Mouse (Mus musculus): ENCODE data around the gene Gm42791. TPM values are rescaled to one million over a fixed set of nuclear protein-coding genes. Genes with fewer than 3 reads are reported as not detected.

The Gm42791 gene
- polyA plus RNA-seq, 1 experiment from 2014 or later = 1.9 TPM

- no peak overlapping the region for H3K9ac ChIP-seq (ENCODE audit: low read length)
- DNase-seq (ENCODE audit: low spot score) (no peak), ATAC-seq (ENCODE audit: insufficient number of reproducible peaks, low FRiP score, low TSS enrichment, low read depth) (no peak)
- H3K36me3 ChIP-seq (ENCODE audit: control insufficient read depth, insufficient read depth, low read length) = no peaks in the 10 kb centered on the region
- no peaks in the 10 kb centered on the region for H3K27me3 ChIP-seq (ENCODE audit: control insufficient read depth, insufficient read depth, low read length)
- WGBS = 57% methylated on average over 9 of the region's 9 CpGs
- H3K4me1 ChIP-seq (ENCODE audit: control insufficient read depth, insufficient read depth, low read length) = peaks cover 23% of the 10 kb centered on the region
- no peaks in the 10 kb centered on the region for H3K9me3 ChIP-seq (ENCODE audit: control insufficient read depth, low read length)
- no peak overlapping the region; the same call in 1 of the 2 replicates for H3K4me2 ChIP-seq (ENCODE audit: low read depth, severe bottlenecking)
- H3K4me3 ChIP-seq (ENCODE audit: low read depth, low read length) = no peak overlapping the region
- 0 out of 2 replicates have a peak overlapping the region, but pooled peaks have one; percentile 32 for H3K27ac ChIP-seq (replicated peaks; ENCODE audit: low read depth, low read length)
These were observed 10.9 kb upstream of the Gm42791 start for GRCm38 (mm10) chr5:149005701-149006361.

GRCm38 (mm10) chr5:149005083-149005482 is 10.1 kb upstream of the Gm42791 start:
- WGBS = 32% methylated on average over 9 of the region's 9 CpGs
- ATAC-seq (ENCODE audit: insufficient number of reproducible peaks, low FRiP score, low TSS enrichment, low read depth) = no peak
- no peak for DNase-seq (ENCODE audit: low spot score)

GRCm38 (mm10) chr5:149003137-149003536 is 8.2 kb upstream of the Gm42791 start:
- H3K4me1 ChIP-seq (ENCODE audit: control insufficient read depth, insufficient read depth, low read length) = peaks cover 23% of the 10 kb centered on the region
- no peak for ATAC-seq (ENCODE audit: insufficient number of reproducible peaks, low FRiP score, low TSS enrichment, low read depth)
- 28% methylated on average over 2 of the region's 2 CpGs for WGBS
- H3K36me3 ChIP-seq (ENCODE audit: control insufficient read depth, insufficient read depth, low read length) = no peaks in the 10 kb centered on the region
- no peaks in the 10 kb centered on the region for H3K27me3 ChIP-seq (ENCODE audit: control insufficient read depth, insufficient read depth, low read length)
- no peak overlapping the region for H3K4me2 ChIP-seq (ENCODE audit: low read depth, severe bottlenecking)
- H3K4me3 ChIP-seq (ENCODE audit: low read depth, low read length) = no peak overlapping the region
- no peak overlapping the region for H3K9ac ChIP-seq (ENCODE audit: low read length)
- H3K27ac ChIP-seq (replicated peaks; ENCODE audit: low read depth, low read length) = peak overlapping the region; percentile 23; the same call in 1 of the 2 replicates
- H3K9me3 ChIP-seq (ENCODE audit: control insufficient read depth, low read length) = no peaks in the 10 kb centered on the region
- no peak for DNase-seq (ENCODE audit: low spot score)

More at GRCm38 (mm10) chr5:149005083-149005482, 10.1 kb upstream of the Gm42791 start:
- Histone ChIP-seq H3K4me3 (ENCODE audit: low read depth, low read length) (no peak overlapping the region), H3K36me3 (ENCODE audit: control insufficient read depth, insufficient read depth, low read length) (no peaks in the 10 kb centered on the region), H3K27me3 (ENCODE audit: control insufficient read depth, insufficient read depth, low read length) (no peaks in the 10 kb centered on the region), H3K27ac (replicated peaks; ENCODE audit: low read depth, low read length) (no peak overlapping the region), H3K9me3 (ENCODE audit: control insufficient read depth, low read length) (no peaks in the 10 kb centered on the region), H3K4me1 (ENCODE audit: control insufficient read depth, insufficient read depth, low read length) (peaks cover 23% of the 10 kb centered on the region), H3K9ac (ENCODE audit: low read length) (no peak overlapping the region), H3K4me2 (ENCODE audit: low read depth, severe bottlenecking) (no peak overlapping the region)

GRCm38 (mm10) chr5:149002803-149003115 is 7.8 kb upstream of the Gm42791 start:
- DNase-seq (ENCODE audit: low spot score) (peak; percentile 41), ATAC-seq (ENCODE audit: insufficient number of reproducible peaks, low FRiP score, low TSS enrichment, low read depth) (no peak)
- Histone ChIP-seq H3K9ac (ENCODE audit: low read length) (no peak overlapping the region), H3K27ac (replicated peaks; ENCODE audit: low read depth, low read length) (peak overlapping the region; percentile 23), H3K4me1 (ENCODE audit: control insufficient read depth, insufficient read depth, low read length) (peaks cover 23% of the 10 kb centered on the region), H3K36me3 (ENCODE audit: control insufficient read depth, insufficient read depth, low read length) (no peaks in the 10 kb centered on the region), H3K27me3 (ENCODE audit: control insufficient read depth, insufficient read depth, low read length) (no peaks in the 10 kb centered on the region), H3K9me3 (ENCODE audit: control insufficient read depth, low read length) (no peaks in the 10 kb centered on the region), H3K4me2 (ENCODE audit: low read depth, severe bottlenecking) (no peak overlapping the region), H3K4me3 (ENCODE audit: low read depth, low read length) (no peak overlapping the region)
- 63% methylated on average over 6 of the region's 6 CpGs for WGBS

- ATAC-seq (ENCODE audit: insufficient number of reproducible peaks, low FRiP score, low TSS enrichment, low read depth) (no peak), DNase-seq (ENCODE audit: low spot score) (no peak)
- H3K9me3 ChIP-seq (ENCODE audit: control insufficient read depth, low read length) = no peaks in the 10 kb centered on the region
- no peak overlapping the region for H3K4me2 ChIP-seq (ENCODE audit: low read depth, severe bottlenecking)
- H3K27ac ChIP-seq (replicated peaks; ENCODE audit: low read depth, low read length) = peak overlapping the region; percentile 23
- WGBS = 39% methylated on average over 20 of the region's 20 CpGs
- H3K27me3 ChIP-seq (ENCODE audit: control insufficient read depth, insufficient read depth, low read length) = no peaks in the 10 kb centered on the region
- H3K4me1 ChIP-seq (ENCODE audit: control insufficient read depth, insufficient read depth, low read length) = peaks cover 23% of the 10 kb centered on the region
- H3K9ac ChIP-seq (ENCODE audit: low read length) = peak overlapping the region; percentile 43; the same call in 1 of the 2 replicates
- no peaks in the 10 kb centered on the region for H3K36me3 ChIP-seq (ENCODE audit: control insufficient read depth, insufficient read depth, low read length)
- no peak overlapping the region for H3K4me3 ChIP-seq (ENCODE audit: low read depth, low read length)
These were observed 7.3 kb upstream of the Gm42791 start for GRCm38 (mm10) chr5:149002034-149002802.

- no peaks in the 10 kb centered on the region for H3K27me3 ChIP-seq (ENCODE audit: control insufficient read depth, insufficient read depth, low read length)
- no peak overlapping the region for H3K4me3 ChIP-seq (ENCODE audit: low read depth, low read length)
- H3K4me1 ChIP-seq (ENCODE audit: control insufficient read depth, insufficient read depth, low read length) = peaks cover 22% of the 10 kb centered on the region
- H3K27ac ChIP-seq (replicated peaks; ENCODE audit: low read depth, low read length) = no peak overlapping the region
- H3K9me3 ChIP-seq (ENCODE audit: control insufficient read depth, low read length) = no peaks in the 10 kb centered on the region
- DNase-seq (ENCODE audit: low spot score) (no peak), ATAC-seq (ENCODE audit: insufficient number of reproducible peaks, low FRiP score, low TSS enrichment, low read depth) (no peak)
- H3K9ac ChIP-seq (ENCODE audit: low read length) = no peak overlapping the region
- 88% methylated on average over 7 of the region's 7 CpGs for WGBS
- no peak overlapping the region for H3K4me2 ChIP-seq (ENCODE audit: low read depth, severe bottlenecking)
- no peaks in the 10 kb centered on the region for H3K36me3 ChIP-seq (ENCODE audit: control insufficient read depth, insufficient read depth, low read length)
These were observed 4.9 kb upstream of the Gm42791 start for GRCm38 (mm10) chr5:148999802-149000201.

GRCm38 (mm10) chr5:148998512-148998911 is 3.6 kb upstream of the Gm42791 start:
- no peak for DNase-seq (ENCODE audit: low spot score)
- Histone ChIP-seq H3K4me3 (ENCODE audit: low read depth, low read length) (no peak overlapping the region), H3K9ac (ENCODE audit: low read length) (no peak overlapping the region), H3K27ac (replicated peaks; ENCODE audit: low read depth, low read length) (no peak overlapping the region), H3K4me1 (ENCODE audit: control insufficient read depth, insufficient read depth, low read length) (peaks cover 22% of the 10 kb centered on the region), H3K27me3 (ENCODE audit: control insufficient read depth, insufficient read depth, low read length) (no peaks in the 10 kb centered on the region), H3K4me2 (ENCODE audit: low read depth, severe bottlenecking) (no peak overlapping the region), H3K36me3 (ENCODE audit: control insufficient read depth, insufficient read depth, low read length) (no peaks in the 10 kb centered on the region), H3K9me3 (ENCODE audit: control insufficient read depth, low read length) (no peaks in the 10 kb centered on the region; the same call in 1 of the 2 replicates)
- ATAC-seq (ENCODE audit: insufficient number of reproducible peaks, low FRiP score, low TSS enrichment, low read depth) = no peak
- 85% methylated on average over 14 of the region's 14 CpGs for WGBS

GRCm38 (mm10) chr5:148996709-148997037 is 1.7 kb upstream of the Gm42791 start:
- no peak overlapping the region for H3K9ac ChIP-seq (ENCODE audit: low read length)
- DNase-seq (ENCODE audit: low spot score) (no peak), ATAC-seq (ENCODE audit: insufficient number of reproducible peaks, low FRiP score, low TSS enrichment, low read depth) (no peak)
- H3K4me1 ChIP-seq (ENCODE audit: control insufficient read depth, insufficient read depth, low read length) = peaks cover 8% of the 10 kb centered on the region; the same call in 1 of the 2 replicates
- no peaks in the 10 kb centered on the region; the same call in 1 of the 2 replicates for H3K9me3 ChIP-seq (ENCODE audit: control insufficient read depth, low read length)
- 0 out of 2 replicates have a peak, but pooled peaks cover 4% of the 10 kb centered on the region for H3K36me3 ChIP-seq (ENCODE audit: control insufficient read depth, insufficient read depth, low read length)
- H3K27ac ChIP-seq (replicated peaks; ENCODE audit: low read depth, low read length) = peak overlapping the region; percentile 36; the same call in 1 of the 2 replicates
- H3K27me3 ChIP-seq (ENCODE audit: control insufficient read depth, insufficient read depth, low read length) = no peaks in the 10 kb centered on the region
- no peak overlapping the region for H3K4me3 ChIP-seq (ENCODE audit: low read depth, low read length)
- 68% methylated on average over 4 of the region's 4 CpGs for WGBS
- no peak overlapping the region for H3K4me2 ChIP-seq (ENCODE audit: low read depth, severe bottlenecking)
